Mouse (Mus musculus) lung, postnatal 0 days (tissue): ENCODE measurements around the gene Rrp9.

Experiments
- CTCF ChIP-seq: IDR thresholded peaks from 2 replicates; pipeline ENCODE4 v1.5.1; 2016; ENCODE audit warnings: antibody characterized with exemption, mild to moderate bottlenecking
- EP300 ChIP-seq: IDR thresholded peaks from 2 replicates; pipeline ENCODE4 v1.6.1; 2016; ENCODE audit warnings: antibody characterized with exemption, mild to moderate bottlenecking, control low read depth

DNA sequence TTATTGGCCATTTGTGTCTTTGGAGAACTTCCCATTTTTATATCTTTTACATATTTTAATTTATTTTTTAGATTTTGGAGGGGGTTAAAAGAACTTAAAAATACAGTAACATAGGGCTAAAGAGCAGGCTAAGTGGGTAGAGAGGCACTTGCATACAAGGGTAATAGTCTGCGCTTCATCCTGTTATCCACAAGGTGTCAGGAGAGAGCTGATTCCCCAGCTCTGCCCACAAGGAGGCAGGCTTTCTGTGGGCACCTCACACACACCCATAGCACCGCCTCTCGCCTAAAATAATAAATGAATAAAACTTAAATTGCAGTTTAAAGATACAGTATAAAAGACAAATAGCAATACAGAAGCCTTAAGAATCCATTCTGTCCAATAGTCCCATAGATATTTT lies 56.1 kb downstream of the Rrp9 start:
- TF ChIP-seq EP300 (no peak), CTCF (peak; percentile 90)
